Comparison of ENCODE assay signal across 21 mouse cellular contexts in genomic region chr9:23407935-23408781, GRCm38 (mm10).
A peak's percentile ranks its signal among the peaks of the same experiment; 100 is the strongest.
DNase-seq lines count a peak whose midpoint lies in the region; ATAC-seq lines count a peak whose summit lies in the region.
"Had no signal": no experiment of that assay in that cellular context is flagged by ENCODE, and none has a peak within 500 bp of the region (broad histone marks: within the 10 kb centered on the region; RNA-seq: fewer than 3 reads in every experiment).

No protein-coding gene starts in this region.

- WGBS in limb, embryonic 11.5 days: 84% methylated on average over 3 of the region's 3 CpGs
- WGBS in limb, embryonic 10.5 days: 91% methylated on average over 3 of the region's 3 CpGs
- 36% methylated on average over 3 of the region's 3 CpGs for WGBS in midbrain, embryonic 16.5 days
- 75% methylated on average over 3 of the region's 3 CpGs for WGBS in intestine, embryonic 16.5 days

- no peaks in the 10 kb centered on the region for H3K9me3 ChIP-seq in limb, embryonic 11.5 days (ENCODE audit: control insufficient read depth, low read length)
- H3K9me3 ChIP-seq in limb, embryonic 10.5 days (replicated peaks): no peaks in the 10 kb centered on the region
- no peaks in the 10 kb centered on the region for H3K9me3 ChIP-seq in midbrain, embryonic 16.5 days (replicated peaks; ENCODE audit: control insufficient read depth, low read length, poor library complexity, severe bottlenecking)
- H3K9me3 ChIP-seq in intestine, embryonic 16.5 days (ENCODE audit: control insufficient read depth, low read length): no peaks in the 10 kb centered on the region
- H3K9me3 ChIP-seq: embryonic facial prominence, embryonic 15.5 days; heart, embryonic 10.5 days; intestine, embryonic 15.5 days; kidney, embryonic 15.5 days; liver, embryonic 15.5 days; midbrain, embryonic 12.5 days had no signal

- H3K36me3 ChIP-seq in limb, embryonic 11.5 days (ENCODE audit: control insufficient read depth, insufficient read depth, low read length): no peaks in the 10 kb centered on the region
- H3K36me3 ChIP-seq in limb, embryonic 10.5 days: no peaks in the 10 kb centered on the region
- H3K36me3 ChIP-seq in midbrain, embryonic 16.5 days (ENCODE audit: control insufficient read depth, insufficient read depth, low read length): no peaks in the 10 kb centered on the region
- H3K36me3 ChIP-seq in intestine, embryonic 16.5 days (ENCODE audit: control insufficient read depth, insufficient read depth, low read length): no peaks in the 10 kb centered on the region
- H3K36me3 ChIP-seq: embryonic facial prominence, embryonic 15.5 days; intestine, embryonic 15.5 days; liver, embryonic 15.5 days; midbrain, embryonic 12.5 days had no signal

- H3K4me3 ChIP-seq in limb, embryonic 11.5 days (ENCODE audit: low read depth, low read length): no peak overlapping the region
- H3K4me3 ChIP-seq in limb, embryonic 10.5 days: no peak overlapping the region
- no peak overlapping the region for H3K4me3 ChIP-seq in midbrain, embryonic 16.5 days (ENCODE audit: low read depth, low read length)
- no peak overlapping the region for H3K4me3 ChIP-seq in intestine, embryonic 16.5 days (ENCODE audit: low read length)
- H3K4me3 ChIP-seq: embryonic facial prominence, embryonic 15.5 days; heart, embryonic 10.5 days; intestine, embryonic 15.5 days; kidney, embryonic 15.5 days; liver, embryonic 15.5 days; midbrain, embryonic 12.5 days had no signal

- peak; percentile 13 to 16 for DNase-seq in cerebellum, adult 18-20 months
- DNase-seq in cerebellum, adult 11-12 months: no peak
- DNase-seq in heart, adult 11 months: peak; percentile 83
- no peak for DNase-seq in heart, postnatal 14 days
- peak; percentile 2 for DNase-seq in limb, embryonic 11.5 days (ENCODE audit: low spot score)
- no peak for DNase-seq in limb, embryonic 10.5 days (ENCODE audit: low spot score)
- DNase-seq: adrenal gland, adult 8-10 months; cerebellum, adult 11 months; embryo, embryonic 11 days; heart, postnatal 10 days; right cerebral cortex, postnatal 4 days had no signal

- H3K9ac ChIP-seq in limb, embryonic 11.5 days (ENCODE audit: low read length): no peak overlapping the region
- H3K9ac ChIP-seq in midbrain, embryonic 16.5 days (ENCODE audit: low read depth, low read length): no peak overlapping the region
- H3K9ac ChIP-seq in intestine, embryonic 16.5 days (ENCODE audit: low read depth, low read length): no peak overlapping the region
- H3K9ac ChIP-seq: embryonic facial prominence, embryonic 15.5 days; intestine, embryonic 15.5 days; kidney, embryonic 15.5 days; liver, embryonic 15.5 days; midbrain, embryonic 12.5 days had no signal

- no peak overlapping the region for H3K4me2 ChIP-seq in limb, embryonic 11.5 days (ENCODE audit: low read depth, severe bottlenecking)
- H3K4me2 ChIP-seq in midbrain, embryonic 16.5 days (ENCODE audit: low read length): no peak overlapping the region
- H3K4me2 ChIP-seq in intestine, embryonic 16.5 days (ENCODE audit: low read depth, low read length): no peak overlapping the region
- H3K4me2 ChIP-seq: embryonic facial prominence, embryonic 15.5 days; intestine, embryonic 15.5 days; kidney, embryonic 15.5 days; liver, embryonic 15.5 days; midbrain, embryonic 12.5 days had no signal

- no peak overlapping the region for H3K27ac ChIP-seq in limb, embryonic 11.5 days (replicated peaks; ENCODE audit: low read depth, low read length)
- H3K27ac ChIP-seq in limb, embryonic 10.5 days: no peak overlapping the region
- H3K27ac ChIP-seq in midbrain, embryonic 16.5 days (ENCODE audit: low read length): 0 out of 2 replicates have a peak overlapping the region, but pooled peaks have one; percentile 20
- H3K27ac ChIP-seq in intestine, embryonic 16.5 days (ENCODE audit: low read length): no peak overlapping the region
- H3K27ac ChIP-seq: embryonic facial prominence, embryonic 15.5 days; intestine, embryonic 15.5 days; kidney, embryonic 15.5 days; liver, embryonic 15.5 days; macrophage; midbrain, embryonic 12.5 days had no signal

- no peaks in the 10 kb centered on the region for H3K4me1 ChIP-seq in limb, embryonic 11.5 days (ENCODE audit: control insufficient read depth, insufficient read depth, low read length)
- no peaks in the 10 kb centered on the region for H3K4me1 ChIP-seq in limb, embryonic 10.5 days
- no peaks in the 10 kb centered on the region for H3K4me1 ChIP-seq in midbrain, embryonic 16.5 days (ENCODE audit: control insufficient read depth, insufficient read depth, low read length)
- H3K4me1 ChIP-seq in intestine, embryonic 16.5 days (ENCODE audit: control insufficient read depth, insufficient read depth, low read length): no peaks in the 10 kb centered on the region
- H3K4me1 ChIP-seq: embryonic facial prominence, embryonic 15.5 days; intestine, embryonic 15.5 days; kidney, embryonic 15.5 days; liver, embryonic 15.5 days had no signal

- H3K27me3 ChIP-seq in limb, embryonic 11.5 days (ENCODE audit: control insufficient read depth, insufficient read depth, low read length): no peaks in the 10 kb centered on the region
- no peaks in the 10 kb centered on the region for H3K27me3 ChIP-seq in limb, embryonic 10.5 days (ENCODE audit: low read depth, poor library complexity, severe bottlenecking)
- H3K27me3 ChIP-seq in midbrain, embryonic 16.5 days (ENCODE audit: control insufficient read depth, insufficient read depth, low read depth, low read length): no peaks in the 10 kb centered on the region
- no peaks in the 10 kb centered on the region for H3K27me3 ChIP-seq in intestine, embryonic 16.5 days (replicated peaks; ENCODE audit: control insufficient read depth, insufficient read depth, low read length)
- H3K27me3 ChIP-seq: embryonic facial prominence, embryonic 15.5 days; intestine, embryonic 15.5 days; kidney, embryonic 15.5 days; liver, embryonic 15.5 days; midbrain, embryonic 12.5 days; Patski had no signal

- ATAC-seq in limb, embryonic 11.5 days (ENCODE audit: insufficient number of reproducible peaks, low FRiP score, low TSS enrichment, low read depth): no peak
- ATAC-seq in midbrain, embryonic 16.5 days: no peak
- ATAC-seq in intestine, embryonic 16.5 days: no peak
- ATAC-seq: intestine, embryonic 15.5 days; Patski had no signal

- intact Hi-C loops in heart, postnatal 14 days (cut with DNase I): no loop called here

Comparison
In these comparisons a context has a peak if more than half of its experiments do, and no peak if none do; other contexts are left out.
1. DNase-seq: peak in cerebellum, adult 18-20 months (2 of 2), heart, adult 11 months (single experiment) and limb, embryonic 11.5 days (single experiment); none in cerebellum, adult 11-12 months (single experiment), heart, postnatal 14 days (0 of 2) and limb, embryonic 10.5 days (single experiment).